Mouse (Mus musculus): ENCODE results near the gene Inafm2.

GRCm38 (mm10) chr2:118727911-118728310, 17.6 kb upstream of the Inafm2 start:
- TF ChIP-seq CTCF (IDR thresholded peaks at IDR 0.05; ENCODE audit: low read depth) (no peak), EP300 (IDR thresholded peaks at IDR 0.05; ENCODE audit: low read depth) (no peak)

Measured in liver, embryonic 14.5 days (tissue).